Mouse (Mus musculus): ENCODE measurements around the gene Dtnb.

Dtnb gene

GRCm38 (mm10) chr12:3780405-3780891 lies 208.3 kb downstream of the Dtnb start:
- no peak for DNase-seq

- no peak for DNase-seq
Measured at GRCm38 (mm10) chr12:3780931-3781471, 208.8 kb downstream of the Dtnb start.

DNA sequence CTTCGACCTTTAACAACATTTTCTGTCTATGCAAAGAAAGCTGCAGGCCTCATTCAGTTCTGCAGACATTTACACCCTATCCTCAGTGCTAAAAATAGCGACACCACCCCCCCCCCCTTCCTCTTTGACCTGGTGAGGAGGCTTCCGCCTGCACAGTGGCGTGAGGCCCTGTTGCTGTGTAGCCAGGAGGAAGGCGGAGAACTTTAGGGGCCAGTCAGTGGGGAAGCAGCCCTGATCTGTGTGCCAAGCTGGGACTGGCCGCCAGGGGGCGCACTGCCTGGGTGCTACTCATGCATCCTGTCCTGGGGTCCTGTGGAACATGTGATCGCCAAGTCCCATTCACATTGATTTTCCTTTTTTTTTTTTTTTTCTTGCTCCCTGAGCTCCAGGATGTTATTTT lies 209.3 kb downstream of the Dtnb start:
- peak; percentile 74 for DNase-seq

DNA sequence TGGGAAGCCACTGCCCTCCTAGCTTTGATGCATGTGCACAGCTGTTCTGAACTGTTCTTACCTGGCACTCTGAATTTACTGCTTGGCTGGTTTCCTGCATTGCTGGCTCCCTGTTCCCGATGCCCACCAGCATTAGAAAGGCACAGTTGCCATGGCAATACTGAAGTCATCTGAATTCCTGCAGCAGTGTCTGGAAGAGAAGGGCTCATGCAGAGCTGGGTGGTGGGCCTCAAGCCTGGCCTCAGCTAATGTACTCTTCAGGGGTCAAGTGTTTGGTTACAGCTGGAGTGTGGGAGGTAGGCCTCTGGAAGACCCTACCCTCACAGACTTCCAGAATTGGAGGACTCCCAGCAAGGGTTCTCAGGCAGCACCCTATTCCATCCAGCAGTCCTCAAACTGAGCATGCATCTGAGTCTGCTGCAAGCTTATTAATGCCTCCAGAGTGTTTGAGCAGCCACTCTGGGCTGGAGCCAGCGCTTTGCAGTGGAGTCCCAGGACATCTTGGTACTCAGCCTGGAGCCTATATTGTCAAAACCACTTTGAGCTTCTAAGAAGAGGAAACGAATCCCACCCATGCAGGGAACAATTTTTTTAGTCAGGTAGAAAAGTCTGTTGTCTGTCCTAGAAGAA lies 211.1 kb downstream of the Dtnb start:
- DNase-seq = no peak

GRCm38 (mm10) chr12:3784258-3784657 lies 212.1 kb downstream of the Dtnb start:
- no peak for DNase-seq

- no peak for DNase-seq
Measured at GRCm38 (mm10) chr12:3784729-3785128, 212.5 kb downstream of the Dtnb start.

GRCm38 (mm10) chr12:3787041-3787440 lies 214.9 kb downstream of the Dtnb start:
- DNase-seq = no peak

DNA sequence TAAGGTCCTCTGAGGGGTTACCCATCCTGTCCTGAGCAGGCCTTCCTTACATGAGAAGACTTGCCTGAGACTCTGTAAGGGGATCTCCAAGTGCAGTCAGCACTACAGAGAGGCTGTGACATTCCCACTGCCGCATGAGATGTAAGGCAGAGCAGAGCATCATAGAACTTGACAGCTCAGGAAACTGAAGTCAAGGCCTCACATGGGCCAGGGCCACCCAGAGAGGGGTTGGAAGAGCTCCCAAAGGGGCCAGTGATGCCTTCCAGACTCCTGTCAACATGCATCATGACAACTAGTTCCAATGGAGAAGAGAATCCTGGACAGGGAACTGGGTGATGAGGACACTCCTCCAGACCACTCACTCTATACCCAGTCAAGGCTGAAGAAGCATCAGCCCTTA lies 215.4 kb downstream of the Dtnb start:
- no peak for DNase-seq

GRCm38 (mm10) chr12:3788421-3789051 lies 216.4 kb downstream of the Dtnb start:
- DNase-seq = no peak

DNA sequence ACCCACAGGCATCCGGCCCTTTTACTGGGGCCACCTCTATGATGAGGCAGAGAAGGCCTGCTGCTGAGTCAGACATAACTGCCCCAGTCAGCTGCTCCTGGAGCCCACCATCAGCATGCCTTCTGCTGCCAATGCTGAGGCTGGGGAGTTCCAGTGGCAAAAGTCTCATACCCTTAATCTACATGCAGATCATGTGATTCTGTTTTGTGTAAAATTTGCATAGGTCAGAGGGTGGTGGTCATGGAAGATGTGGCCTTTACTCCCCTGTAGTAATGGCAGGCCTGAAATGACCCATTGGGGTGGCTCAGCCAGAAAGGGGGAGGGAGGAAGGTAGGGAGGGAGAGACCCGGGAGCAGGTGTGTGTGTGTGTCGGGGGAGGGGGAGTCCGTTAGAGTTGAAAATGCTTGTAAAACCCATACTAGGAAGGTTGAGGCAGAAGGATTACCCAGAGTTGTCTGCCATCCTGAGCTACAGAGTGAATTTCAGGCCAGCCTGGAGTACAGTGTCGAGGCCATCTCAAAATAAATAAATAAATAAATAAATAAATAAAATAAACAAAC lies 217.5 kb downstream of the Dtnb start:
- DNase-seq = no peak

DNA sequence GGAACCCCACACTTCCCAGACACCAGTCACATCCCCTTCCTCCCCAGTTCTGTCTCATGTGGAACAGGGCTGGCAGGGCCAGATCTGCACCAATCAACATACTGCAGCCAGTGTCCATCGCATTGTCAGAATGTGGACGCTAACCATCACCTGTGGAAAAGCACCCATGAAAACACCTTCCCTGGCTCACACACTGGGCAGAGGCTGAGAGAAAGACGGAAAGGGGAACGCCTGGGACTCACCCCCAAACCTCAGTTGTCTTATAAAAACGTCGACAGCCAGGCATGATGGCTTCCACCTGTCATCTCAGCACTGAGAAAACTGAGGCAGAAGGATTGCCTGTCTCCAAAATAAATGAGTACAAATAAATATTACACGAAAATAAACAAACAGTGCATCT lies 219.1 kb downstream of the Dtnb start:
- DNase-seq = no peak

GRCm38 (mm10) chr12:3791732-3792131 lies 219.6 kb downstream of the Dtnb start:
- DNase-seq = peak; percentile 97

- DNase-seq = no peak
Measured at GRCm38 (mm10) chr12:3792248-3792647, 220.1 kb downstream of the Dtnb start.

GRCm38 (mm10) chr12:3795569-3795968 lies 223.4 kb downstream of the Dtnb start:
- no peak for DNase-seq

GRCm38 (mm10) chr12:3799551-3799950 lies 227.4 kb downstream of the Dtnb start:
- no peak for DNase-seq

DNA sequence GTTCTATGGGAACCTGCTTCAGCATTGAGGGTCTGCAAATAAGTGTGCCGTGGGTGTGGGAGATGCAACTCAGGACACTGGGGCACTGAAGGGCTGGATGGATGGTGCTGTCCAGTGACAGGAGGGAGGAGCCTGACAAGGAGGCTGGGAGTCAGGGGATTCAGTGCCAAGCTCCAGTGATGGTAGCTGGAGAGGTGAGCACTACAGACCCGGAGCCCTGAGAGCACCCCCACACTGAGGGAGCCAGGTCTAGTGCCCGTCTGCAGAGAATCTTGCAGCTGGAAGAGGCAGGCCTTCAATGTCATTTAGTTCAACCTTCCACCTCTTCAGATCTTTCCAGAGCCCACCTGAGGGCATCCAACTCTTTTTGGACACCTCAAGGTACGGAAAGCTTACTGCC lies 233.7 kb downstream of the Dtnb start, which contains the start of gene Dnmt3a:
TSS of gene Dnmt3a (plus strand) at position 156 of the 400 bp plus-strand sequence.
- peak; percentile 56 for DNase-seq

- peak; percentile 75 for DNase-seq
Measured at GRCm38 (mm10) chr12:3806271-3806684, 234.1 kb downstream of the Dtnb start.

DNA sequence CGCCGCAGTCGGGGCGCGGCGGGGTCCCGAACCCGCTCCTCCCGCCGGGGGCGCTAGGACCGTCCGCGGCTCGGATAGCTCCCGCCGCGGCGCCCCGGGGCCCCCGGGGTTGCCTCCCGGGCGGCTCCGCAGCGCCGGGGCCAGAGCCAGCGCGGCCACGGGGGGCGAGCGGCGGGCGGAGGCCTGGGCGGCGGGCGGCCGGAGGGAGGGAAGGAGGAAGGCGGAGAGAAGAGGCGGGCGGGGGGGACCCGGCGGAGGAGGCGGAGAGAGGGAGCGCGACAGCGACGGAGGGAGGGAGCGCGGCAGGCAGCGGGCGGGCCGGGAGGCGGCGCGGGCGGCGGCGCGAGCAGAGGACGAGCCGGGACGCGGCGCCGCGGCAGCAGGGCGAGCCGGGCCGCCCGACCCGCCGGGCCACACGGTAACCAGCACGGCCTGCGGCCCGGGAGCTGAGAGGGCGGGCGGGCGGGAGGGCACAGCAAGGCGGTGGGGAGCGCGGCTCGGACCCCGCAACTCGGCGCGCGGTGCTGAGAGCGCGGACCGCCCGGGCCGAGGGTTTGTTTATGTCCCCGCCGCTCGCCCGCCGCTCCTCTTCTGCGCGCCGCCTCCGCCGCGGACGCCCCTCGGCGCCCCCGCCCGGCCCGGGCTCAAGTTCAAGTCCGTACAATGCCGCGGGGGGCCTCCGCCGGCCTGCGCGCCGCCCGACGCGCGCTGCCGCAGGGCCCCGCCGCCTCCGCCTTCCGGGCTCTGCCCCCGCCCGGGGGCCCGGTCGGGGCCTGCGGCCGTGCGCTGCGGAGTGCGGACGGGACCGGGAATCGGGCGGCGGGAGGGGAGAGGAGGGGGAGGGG lies 234.7 kb downstream of the Dtnb start:
- peak; percentile 80 for DNase-seq

- DNase-seq = peak; percentile 69
Measured at GRCm38 (mm10) chr12:3807548-3808395, 235.6 kb downstream of the Dtnb start.

- DNase-seq = no peak
Measured at GRCm38 (mm10) chr12:3808396-3808981, 236.3 kb downstream of the Dtnb start.

DNA sequence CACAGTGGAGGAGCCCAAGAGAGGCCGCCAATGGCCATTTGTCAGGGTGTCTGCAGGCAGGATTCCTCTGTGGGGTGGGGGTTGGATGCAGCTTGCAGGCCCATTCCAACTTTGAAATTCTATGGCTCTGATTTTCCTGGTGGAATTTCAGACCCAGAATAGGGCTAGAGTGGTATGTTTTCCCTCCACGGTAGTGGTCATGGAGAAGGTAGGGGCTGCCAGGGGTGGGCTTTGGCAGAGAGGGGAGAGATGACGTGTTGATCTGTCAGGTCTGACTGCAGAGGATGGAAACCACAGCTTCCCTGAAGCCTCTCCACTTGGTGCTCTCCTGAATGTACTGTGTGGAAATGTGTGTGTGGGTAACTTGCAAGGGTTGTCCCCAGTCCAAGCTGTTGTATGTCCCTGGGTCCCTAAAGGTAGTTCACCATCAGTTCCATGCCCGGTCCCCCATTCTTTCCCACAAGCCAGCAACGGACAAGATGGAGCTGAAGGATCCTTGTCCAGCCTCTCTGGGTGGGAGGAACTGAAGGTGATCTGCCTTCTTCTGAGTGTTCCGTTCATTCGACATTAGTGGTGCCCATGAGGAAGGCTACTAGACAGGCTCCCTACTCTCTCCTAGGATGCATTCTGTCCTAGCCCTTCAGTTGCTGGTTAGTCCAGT lies 237.5 kb downstream of the Dtnb start:
- no peak for DNase-seq

Data from cerebellum, adult 11 months (tissue).